Mouse (Mus musculus) hindbrain, embryonic 16.5 days (tissue): Measurements from ENCODE around the gene Pigg. TPM values are rescaled to one million over a fixed set of nuclear protein-coding genes. Genes with fewer than 3 reads are reported as not detected.
"Not testable (repeated sequence)": the region's sequence is repeated elsewhere in the genome, so short reads cannot be mapped to it uniquely, and the experiment has no call there.

Source experiments
- ATAC-seq: fragments of 200-750 bp; cut with Nextera tagmentation; 2 replicates; pipeline ENCODE4 v1.8.0; 2017; ENCODE audit warnings: moderate TSS enrichment, moderate library complexity
- H3K27ac ChIP-seq: fragments of 300-500 bp; sonication (generic); 2 replicates; pipeline ENCODE4 v1.5.1; 2014; ENCODE audit warnings: low read depth, mild to moderate bottlenecking, control low read depth, low read length, moderate library complexity
- H3K27me3 ChIP-seq: fragments of 300-500 bp; sonication (generic); replicated peaks from 2 replicates; pipeline ENCODE4 v1.6.1; 2014; ENCODE audit warnings: low read length; ENCODE audit not compliant: control insufficient read depth, insufficient read depth
- H3K36me3 ChIP-seq: fragments of 300-500 bp; sonication (generic); 2 replicates; pipeline ENCODE4 v1.6.1; 2014; ENCODE audit warnings: mild to moderate bottlenecking, low read length, moderate library complexity, mixed read lengths; ENCODE audit not compliant: control insufficient read depth, insufficient read depth
- H3K4me1 ChIP-seq: fragments of 300-500 bp; sonication (generic); 2 replicates; pipeline ENCODE4 v1.6.1; 2014; ENCODE audit warnings: low read depth, low read length; ENCODE audit not compliant: control insufficient read depth, insufficient read depth
- H3K4me2 ChIP-seq: fragments of 300-500 bp; sonication (generic); 2 replicates; pipeline ENCODE4 v1.6.1; 2014; ENCODE audit warnings: mild to moderate bottlenecking, low read length, control low read depth, moderate library complexity
- H3K4me3 ChIP-seq: fragments of 300-500 bp; sonication (generic); 2 replicates; pipeline ENCODE4 v1.5.1; 2014; ENCODE audit warnings: mild to moderate bottlenecking, low read length, control low read depth, moderate library complexity
- H3K9ac ChIP-seq: fragments of 300-500 bp; sonication (generic); 2 replicates; pipeline ENCODE4 v1.6.1; 2014; ENCODE audit warnings: low read depth, mild to moderate bottlenecking, control low read depth, low read length, moderate library complexity
- H3K9me3 ChIP-seq: fragments of 300-500 bp; sonication (generic); 2 replicates; pipeline ENCODE4 v1.6.1; 2014; ENCODE audit warnings: mild to moderate bottlenecking, low read length, moderate library complexity; ENCODE audit not compliant: control insufficient read depth
- WGBS: fragments of 180-500 bp; shearing (Covaris S2); extraction: QIAGEN DNeasy Blood & Tissue Kit; methylation state at CpG from one replicate; pipeline ENCODE4 v1.1.7; 2014; 5-methylcytosine and 5-hydroxymethylcytosine counted together
- polyA plus RNA-seq: library from polyadenylated mRNA; unstranded; fragments of >200 nt; fragmentation: Nextera tagmentation; extraction: Ambion mirVana; gene quantifications from 2 replicates; pipeline ENCODE4 v1.2.1, GENCODE M21; 2015

The Pigg gene
- polyA plus RNA-seq, 1 experiment from 2014 or later, result 5.1 TPM

- H3K27me3 ChIP-seq, ATAC-seq, H3K9ac ChIP-seq, H3K9me3 ChIP-seq, H3K4me3 ChIP-seq, H3K27ac ChIP-seq, H3K36me3 ChIP-seq: not testable (repeated sequence)
- H3K4me1 ChIP-seq, result peaks cover 32% of the 10 kb centered on the region
- peak overlapping the region; percentile 48 for H3K4me2 ChIP-seq
- 97% methylated on average over 6 of the region's 6 CpGs for whole genome bisulfite sequencing
Observed at GRCm38 (mm10) chr5:108271345-108271744, 41.1 kb upstream of the Pigg start.

- no peak for ATAC-seq
- H3K4me2 ChIP-seq, result no peak overlapping the region
- no peaks in the 10 kb centered on the region for H3K36me3 ChIP-seq
- no peaks in the 10 kb centered on the region for H3K9me3 ChIP-seq
- no peaks in the 10 kb centered on the region for H3K27me3 ChIP-seq
- no peak overlapping the region for H3K9ac ChIP-seq
- H3K4me3 ChIP-seq, result no peak overlapping the region
- 91% methylated on average over 2 of the region's 2 CpGs for WGBS
- H3K4me1 ChIP-seq, result no peaks in the 10 kb centered on the region
- no peak overlapping the region for H3K27ac ChIP-seq
Observed at GRCm38 (mm10) chr5:108286957-108287356, 25.5 kb upstream of the Pigg start.

GRCm38 (mm10) chr5:108301567-108301966 lies 10.8 kb upstream of the Pigg start:
- no peak for ATAC-seq
- H3K4me2 ChIP-seq, result no peak overlapping the region
- H3K9ac ChIP-seq, result no peak overlapping the region
- H3K9me3 ChIP-seq, result no peaks in the 10 kb centered on the region
- no peak overlapping the region for H3K4me3 ChIP-seq
- H3K27me3 ChIP-seq, result no peaks in the 10 kb centered on the region
- 78% methylated on average over 3 of the region's 3 CpGs for WGBS
- H3K27ac ChIP-seq, result no peak overlapping the region
- H3K36me3 ChIP-seq, result no peaks in the 10 kb centered on the region
- H3K4me1 ChIP-seq, result no peaks in the 10 kb centered on the region

GRCm38 (mm10) chr5:108313065-108313860 lies 854 bp downstream of the Pigg start:
- Histone ChIP-seq H3K4me3 (peak overlapping the region; percentile 86), H3K9me3 (no peaks in the 10 kb centered on the region; the same call in 1 of the 2 replicates), H3K27ac (no peak overlapping the region), H3K4me2 (peak overlapping the region; percentile 93), H3K27me3 (no peaks in the 10 kb centered on the region), H3K9ac (peak overlapping the region; percentile 85), H3K36me3 (no peaks in the 10 kb centered on the region), H3K4me1 (peaks cover 5% of the 10 kb centered on the region)
- WGBS, result 6% methylated on average over 16 of the region's 16 CpGs
- ATAC-seq, result peak; percentile 7

- WGBS, result 75% methylated on average over 1 of the region's 1 CpGs
- H3K9ac ChIP-seq, result no peak overlapping the region
Observed at GRCm38 (mm10) chr5:108331051-108331450, 18.6 kb downstream of the Pigg start.

GRCm38 (mm10) chr5:108337385-108337784 lies 25.0 kb downstream of the Pigg start:
- no peak for ATAC-seq
- H3K36me3 ChIP-seq, result peaks cover 6% of the 10 kb centered on the region; the same call in 1 of the 2 replicates
- no peak overlapping the region for H3K9ac ChIP-seq
- WGBS, result 83% methylated on average over 4 of the region's 4 CpGs
- H3K27me3 ChIP-seq, result no peaks in the 10 kb centered on the region
- H3K27ac ChIP-seq, result no peak overlapping the region
- H3K4me3 ChIP-seq, result no peak overlapping the region
- H3K4me2 ChIP-seq, result no peak overlapping the region
- H3K4me1 ChIP-seq, result no peaks in the 10 kb centered on the region
- H3K9me3 ChIP-seq, result no peaks in the 10 kb centered on the region

More at GRCm38 (mm10) chr5:108331051-108331450, 18.6 kb downstream of the Pigg start:
- no peak for ATAC-seq
- Histone ChIP-seq H3K27ac (no peak overlapping the region), H3K27me3 (no peaks in the 10 kb centered on the region), H3K4me3 (no peak overlapping the region), H3K9me3 (no peaks in the 10 kb centered on the region), H3K4me1 (no peaks in the 10 kb centered on the region), H3K4me2 (no peak overlapping the region), H3K36me3 (peaks cover 8% of the 10 kb centered on the region)

GRCm38 (mm10) chr5:108338049-108338448 lies 25.6 kb downstream of the Pigg start:
- no peak for ATAC-seq
- WGBS, result 90% methylated on average over 3 of the region's 3 CpGs
- H3K4me2 ChIP-seq, result no peak overlapping the region
- H3K9me3 ChIP-seq, result no peaks in the 10 kb centered on the region
- no peaks in the 10 kb centered on the region for H3K4me1 ChIP-seq
- H3K9ac ChIP-seq, result no peak overlapping the region
- no peak overlapping the region for H3K4me3 ChIP-seq
- H3K27ac ChIP-seq, result no peak overlapping the region
- H3K27me3 ChIP-seq, result no peaks in the 10 kb centered on the region
- peaks cover 6% of the 10 kb centered on the region; the same call in 1 of the 2 replicates for H3K36me3 ChIP-seq

- WGBS, result 93% methylated on average over 4 of the region's 4 CpGs
- no peaks in the 10 kb centered on the region for H3K4me1 ChIP-seq
- H3K9ac ChIP-seq, result no peak overlapping the region
- ATAC-seq, result no peak
- peaks cover 3% of the 10 kb centered on the region; the same call in 1 of the 2 replicates for H3K36me3 ChIP-seq
- no peak overlapping the region for H3K4me2 ChIP-seq
- H3K9me3 ChIP-seq, result no peaks in the 10 kb centered on the region
- H3K4me3 ChIP-seq, result no peak overlapping the region
- H3K27ac ChIP-seq, result no peak overlapping the region
- H3K27me3 ChIP-seq, result no peaks in the 10 kb centered on the region
Observed at GRCm38 (mm10) chr5:108343680-108344170, 31.3 kb downstream of the Pigg start.

- Histone ChIP-seq H3K9me3 (no peaks in the 10 kb centered on the region), H3K27me3 (no peaks in the 10 kb centered on the region), H3K36me3 (0 out of 2 replicates have a peak, but pooled peaks cover 6% of the 10 kb centered on the region), H3K4me2 (no peak overlapping the region), H3K4me3 (no peak overlapping the region), H3K9ac (no peak overlapping the region), H3K4me1 (no peaks in the 10 kb centered on the region), H3K27ac (no peak overlapping the region)
- WGBS, result 85% methylated on average over 10 of the region's 10 CpGs
- ATAC-seq, result no peak
Observed at GRCm38 (mm10) chr5:108345313-108346071, 33.1 kb downstream of the Pigg start.
